Mouse (Mus musculus) hindbrain, postnatal 0 days (tissue): ENCODE measurements around the gene Cdh23. TPM values are rescaled to one million over a fixed set of nuclear protein-coding genes. Genes with fewer than 3 reads are reported as not detected.
"Not testable (repeated sequence)": the region's sequence is repeated elsewhere in the genome, so short reads cannot be mapped to it uniquely, and the experiment has no call there.

Source experiments
- ATAC-seq: fragments of 200-750 bp; cut with Nextera tagmentation; 2 replicates; pipeline ENCODE4 v1.8.0; 2017; ENCODE audit warnings: mild to moderate bottlenecking, moderate TSS enrichment, moderate library complexity
- DNase-seq: peaks from one replicate; pipeline ENCODE4 v3.0.0-alpha.2; 2015; ENCODE audit warnings: low spot score
- H3K27ac ChIP-seq: fragments of 300-500 bp; sonication (generic); 2 replicates; pipeline ENCODE4 v1.5.1; 2014; ENCODE audit warnings: mild to moderate bottlenecking
- H3K27me3 ChIP-seq: fragments of 300-500 bp; sonication (generic); 2 replicates; pipeline ENCODE4 v1.6.1; 2014; ENCODE audit warnings: low read length, mixed read lengths; ENCODE audit not compliant: insufficient read depth
- H3K36me3 ChIP-seq: fragments of 300-500 bp; sonication (generic); 2 replicates; pipeline ENCODE4 v1.6.1; 2014; ENCODE audit warnings: low read length, mixed read lengths; ENCODE audit not compliant: insufficient read depth
- H3K4me1 ChIP-seq: fragments of 300-500 bp; sonication (generic); 2 replicates; pipeline ENCODE4 v1.6.1; 2014; ENCODE audit warnings: antibody characterized with exemption, low read length, mixed read lengths; ENCODE audit not compliant: insufficient read depth
- H3K4me2 ChIP-seq: fragments of 300-500 bp; sonication (generic); 2 replicates; pipeline ENCODE4 v1.6.1; 2014; ENCODE audit warnings: low read depth, mild to moderate bottlenecking, low read length, moderate library complexity, mixed read lengths
- H3K4me3 ChIP-seq: fragments of 300-500 bp; sonication (generic); 2 replicates; pipeline ENCODE4 v1.5.1; 2014; ENCODE audit warnings: low read length
- H3K9ac ChIP-seq: fragments of 300-500 bp; sonication (generic); replicated peaks from 2 replicates; pipeline ENCODE4 v1.6.1; 2014; ENCODE audit warnings: mild to moderate bottlenecking, low read length, moderate library complexity, mixed read lengths
- H3K9me3 ChIP-seq: fragments of 300-500 bp; sonication (generic); 2 replicates; pipeline ENCODE4 v1.6.1; 2016; ENCODE audit warnings: low read length, mixed read lengths
- CTCF ChIP-seq: IDR thresholded peaks from 2 replicates; pipeline ENCODE4 v1.5.1; 2016; ENCODE audit warnings: antibody characterized with exemption, control low read depth, low read depth
- WGBS: fragments of 180-500 bp; shearing (Covaris S2); extraction: QIAGEN DNeasy Blood & Tissue Kit; methylation state at CpG from one replicate; pipeline ENCODE4 v1.1.7; 2014; 5-methylcytosine and 5-hydroxymethylcytosine counted together
- polyA plus RNA-seq: library from polyadenylated mRNA; unstranded; fragments of >200 nt; fragmentation: Nextera tagmentation; extraction: Ambion mirVana; gene quantifications from 2 replicates; pipeline ENCODE4 v1.2.1, GENCODE M21; 2015
- total RNA-seq: library from RNA; depleted of rRNA; stranded (reverse); fragments of >200 nt; gene quantifications from 2 replicates; pipeline ENCODE4 v1.2.3, GENCODE M21; 2014; rRNA removed

Cdh23 gene
- 20.6 and 31.8 TPM in 2 replicates for total RNA-seq
- polyA plus RNA-seq = 3.5 and 4.0 TPM in 2 replicates

DNA sequence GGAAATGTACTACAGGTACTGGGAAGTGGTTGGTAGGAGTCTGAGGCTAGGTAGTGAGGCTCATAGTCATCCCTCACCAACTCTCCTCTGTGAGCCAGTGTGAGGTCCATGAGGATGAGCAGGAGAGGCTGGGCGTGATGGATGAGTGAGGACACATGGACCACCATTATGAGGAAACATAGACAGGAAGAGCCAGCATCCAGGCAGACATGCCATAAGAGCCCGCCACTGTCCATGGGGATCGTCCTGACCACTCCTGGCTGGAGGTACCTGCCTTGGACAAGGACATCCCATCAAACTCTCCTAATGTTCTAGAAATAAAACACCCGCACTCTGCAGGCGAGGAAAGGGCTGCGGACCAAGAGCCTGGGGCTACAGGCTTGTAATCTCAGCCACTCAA is at the start of gene Cdh23:
Gene Cdh23, minus strand, starts transcription at position 101 of the 400 bp plus-strand sequence.
- 90% methylated on average over 6 of the region's 6 CpGs for WGBS
- no peak within 1 kb of the TSS for H3K4me2 ChIP-seq
- no peak within 1 kb of the TSS for H3K4me3 ChIP-seq
- DNase-seq (no peak), ATAC-seq (no peak)
- H3K9ac ChIP-seq = no peak within 1 kb of the TSS
- no peaks in the 10 kb centered on the region for H3K9me3 ChIP-seq
- H3K4me1 ChIP-seq = 0 out of 2 replicates have a peak, but pooled peaks cover 2% of the 10 kb centered on the region
- no peaks in the 10 kb centered on the region for H3K36me3 ChIP-seq
- H3K27ac ChIP-seq = no peak within 1 kb of the TSS
- no peak for TF ChIP-seq CTCF
- 0 out of 2 replicates have a peak, but pooled peaks cover 6% of the 10 kb centered on the region for H3K27me3 ChIP-seq

- H3K9me3 ChIP-seq = no peaks in the 10 kb centered on the region
- H3K27ac ChIP-seq = no peak overlapping the region
- H3K4me1 ChIP-seq = 0 out of 2 replicates have a peak, but pooled peaks cover 3% of the 10 kb centered on the region
- no peak for TF ChIP-seq CTCF
- no peaks in the 10 kb centered on the region for H3K27me3 ChIP-seq
- no peak overlapping the region for H3K4me3 ChIP-seq
- no peaks in the 10 kb centered on the region for H3K36me3 ChIP-seq
- DNase-seq (no peak), ATAC-seq (no peak)
- 91% methylated on average over 14 of the region's 14 CpGs for WGBS
- no peak overlapping the region for H3K9ac ChIP-seq
- no peak overlapping the region for H3K4me2 ChIP-seq
These were observed 48.4 kb upstream of the Cdh23 start for GRCm38 (mm10) chr10:60744543-60745290.

- TF ChIP-seq CTCF = no peak
- Histone ChIP-seq H3K27ac (no peak overlapping the region), H3K4me1 (0 out of 2 replicates have a peak, but pooled peaks cover 3% of the 10 kb centered on the region), H3K4me2 (no peak overlapping the region), H3K9ac (no peak overlapping the region), H3K36me3 (no peaks in the 10 kb centered on the region), H3K4me3 (no peak overlapping the region), H3K9me3 (no peaks in the 10 kb centered on the region), H3K27me3 (no peaks in the 10 kb centered on the region)
- ATAC-seq (no peak), DNase-seq (no peak)
- WGBS = 54% methylated on average over 9 of the region's 9 CpGs
These were observed 47.4 kb upstream of the Cdh23 start for GRCm38 (mm10) chr10:60743681-60744080.

- ATAC-seq (no peak), DNase-seq (no peak)
- Histone ChIP-seq H3K27me3 (no peaks in the 10 kb centered on the region), H3K27ac (no peak overlapping the region), H3K9ac (no peak overlapping the region), H3K4me1 (0 out of 2 replicates have a peak, but pooled peaks cover 3% of the 10 kb centered on the region), H3K36me3 (no peaks in the 10 kb centered on the region), H3K4me3 (no peak overlapping the region), H3K4me2 (no peak overlapping the region), H3K9me3 (no peaks in the 10 kb centered on the region)
- no peak for TF ChIP-seq CTCF
- 81% methylated on average over 6 of the region's 6 CpGs for WGBS
These were observed 46.7 kb upstream of the Cdh23 start for GRCm38 (mm10) chr10:60742942-60743341.

- not testable (repeated sequence) for H3K27ac ChIP-seq, H3K4me3 ChIP-seq, H3K4me2 ChIP-seq, H3K9me3 ChIP-seq, H3K9ac ChIP-seq, ATAC-seq, H3K27me3 ChIP-seq, H3K4me1 ChIP-seq, DNase-seq, H3K36me3 ChIP-seq
- 82% methylated on average over 1 of the region's 1 CpGs for WGBS
These were observed 46.0 kb upstream of the Cdh23 start for GRCm38 (mm10) chr10:60742296-60742695.

DNA sequence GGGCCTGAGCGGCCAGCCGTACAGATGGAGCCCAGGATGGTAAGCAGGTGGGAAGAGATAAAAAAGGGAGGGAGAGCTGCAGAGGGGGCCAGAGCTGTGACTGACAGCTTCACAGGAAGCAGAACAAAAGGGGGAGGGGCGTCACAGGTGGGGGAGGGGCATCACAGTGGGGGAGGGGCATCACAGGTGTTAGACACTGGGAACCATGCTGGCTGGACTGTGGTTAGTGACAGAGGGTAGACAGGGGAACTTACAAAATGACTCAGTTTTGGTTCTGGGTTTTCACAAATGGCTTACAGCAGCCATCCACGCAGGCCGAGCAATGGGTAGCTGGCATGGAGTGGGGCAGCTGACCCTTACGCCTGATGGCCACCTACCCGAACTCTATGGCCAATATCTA is 45.1 kb upstream of the Cdh23 start:
- Histone ChIP-seq H3K4me3 (no peak overlapping the region), H3K27ac (no peak overlapping the region), H3K9me3 (no peaks in the 10 kb centered on the region), H3K9ac (no peak overlapping the region), H3K4me2 (no peak overlapping the region), H3K36me3 (no peaks in the 10 kb centered on the region), H3K27me3 (no peaks in the 10 kb centered on the region), H3K4me1 (no peaks in the 10 kb centered on the region)
- ATAC-seq = no peak
- 85% methylated on average over 6 of the region's 7 CpGs for WGBS
- no peak for TF ChIP-seq CTCF
- DNase-seq = no peak
